Mouse (Mus musculus) 3134 (cell line): ENCODE measurements around the gene Gipc1.

Experiments
- DNase-seq: peaks from one replicate; pipeline ENCODE4 v3.0.0-alpha.2; 2011; ENCODE audit warnings: low spot score; ENCODE audit not compliant: insufficient read length; ENCODE audit errors: extremely low read depth

Gipc1 gene

DNA sequence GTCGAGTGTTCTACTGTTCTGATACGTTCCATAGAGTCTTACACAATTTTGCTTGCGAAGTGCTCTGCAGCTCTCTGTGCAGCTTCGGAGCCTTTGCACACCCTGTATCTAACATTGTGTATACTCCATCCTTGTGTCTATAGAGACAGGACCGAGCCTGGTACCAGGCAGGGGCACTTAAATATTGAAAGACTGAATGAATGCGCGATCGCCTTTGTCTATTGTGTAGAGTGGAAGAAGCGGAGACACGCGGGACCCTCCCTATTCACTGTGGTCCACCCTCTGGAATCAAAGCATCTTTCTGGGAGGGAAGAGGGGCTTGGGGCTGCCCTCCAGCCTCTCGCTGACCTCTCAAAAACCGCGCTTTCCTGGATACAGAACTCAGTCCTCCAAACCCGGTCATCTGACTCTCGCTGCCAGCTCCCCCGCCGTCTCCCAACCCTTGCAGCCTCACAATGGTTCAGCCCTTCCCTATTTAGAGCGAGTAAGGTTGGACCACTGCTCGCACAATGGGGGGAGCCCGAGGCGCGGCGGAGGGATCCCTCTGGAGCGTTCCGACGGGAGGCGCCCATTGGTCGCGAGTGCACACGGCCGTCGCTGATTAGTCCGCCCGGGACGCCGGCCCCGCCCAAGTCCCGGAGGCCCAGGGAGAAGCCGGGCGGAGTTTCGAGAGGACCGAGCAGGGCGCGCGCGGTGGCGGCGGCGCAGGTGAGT lies at the start of gene Gipc1:
TSS of gene Gipc1 (plus strand) at position 648 of the 714 bp plus-strand sequence.
- DNase-seq = peak; percentile 98

DNA sequence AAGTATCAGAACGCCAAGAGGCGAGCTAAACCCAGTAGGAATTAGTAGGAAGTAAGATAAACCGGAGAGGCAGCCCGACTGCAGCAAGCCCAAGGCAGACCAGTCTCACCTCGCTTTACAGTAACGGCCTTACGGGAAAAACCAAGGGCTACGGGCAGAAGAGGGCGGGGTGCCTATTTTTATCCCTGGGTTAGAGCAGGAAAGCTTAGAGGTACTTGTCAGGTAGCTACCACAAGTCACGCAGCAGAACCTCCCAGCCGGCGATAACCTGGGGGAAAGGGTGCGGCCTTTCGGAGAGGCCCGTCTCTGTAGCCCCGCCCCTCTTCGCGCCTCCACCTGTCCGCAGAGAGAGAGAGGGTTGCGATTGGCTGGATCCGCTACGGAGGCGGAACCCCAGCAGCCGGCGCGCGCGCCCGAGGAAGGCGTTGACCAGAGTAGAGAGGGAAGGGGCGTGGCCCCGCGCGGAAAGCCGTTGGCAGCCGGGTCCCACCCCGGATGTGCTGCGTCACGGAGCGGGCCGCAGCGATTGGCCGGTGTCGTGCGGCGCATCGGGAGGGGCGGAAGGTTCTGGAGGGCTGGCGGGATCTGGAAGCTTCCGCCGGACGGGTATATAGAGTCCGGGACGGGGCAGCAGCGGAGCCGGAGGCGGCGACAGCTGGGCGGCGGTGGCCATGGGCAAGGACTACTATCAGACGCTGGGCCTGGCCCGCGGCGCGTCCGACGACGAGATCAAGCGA lies 44.6 kb upstream of the Gipc1 start, which contains the start of the genes Tecr and Dnajb1:
TSS of gene Tecr (minus strand) at position 311 of the 737 bp plus-strand sequence.
TSS of gene Dnajb1 (plus strand) at position 533 of the 737 bp plus-strand sequence.
- DNase-seq = peak; percentile 99

DNA sequence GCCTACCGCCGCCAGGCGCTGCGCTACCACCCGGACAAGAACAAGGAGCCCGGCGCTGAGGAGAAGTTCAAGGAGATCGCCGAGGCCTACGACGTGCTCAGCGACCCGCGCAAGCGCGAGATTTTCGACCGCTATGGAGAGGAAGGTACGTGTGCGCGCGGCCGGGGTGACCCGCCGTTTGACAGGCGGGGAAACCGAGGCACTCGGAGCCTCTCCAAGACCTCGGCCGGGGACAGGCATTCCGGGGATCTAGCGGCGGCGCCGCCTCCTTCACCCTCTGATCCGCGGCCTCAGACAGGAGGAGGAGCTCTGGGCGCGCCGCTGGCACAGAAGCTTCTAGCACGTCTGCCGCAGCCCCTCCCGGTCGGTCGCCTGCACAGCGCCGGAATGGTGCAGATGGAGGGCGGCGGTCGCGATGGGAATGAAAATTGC lies 44.1 kb upstream of the Gipc1 start:
- no peak for DNase-seq

DNA sequence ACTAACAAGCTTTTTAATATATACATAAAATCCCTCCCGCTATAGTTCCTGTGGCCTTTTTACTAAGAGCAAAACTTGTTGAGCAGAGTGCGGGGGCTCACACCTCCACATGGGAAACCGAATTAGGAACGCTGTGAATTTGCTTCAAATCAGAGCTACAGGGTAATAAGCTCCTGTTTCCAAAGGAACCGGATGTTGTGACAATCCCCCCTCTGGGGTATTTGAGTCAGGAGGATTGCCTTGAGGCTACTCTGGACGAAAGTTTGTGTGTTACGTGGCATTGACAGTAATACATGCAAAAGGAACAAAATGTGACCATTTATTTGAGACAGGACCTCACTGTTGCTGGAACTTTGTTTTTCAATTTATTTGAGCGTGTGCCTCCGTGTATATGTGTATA lies 43.4 kb upstream of the Gipc1 start:
- no peak for DNase-seq

DNA sequence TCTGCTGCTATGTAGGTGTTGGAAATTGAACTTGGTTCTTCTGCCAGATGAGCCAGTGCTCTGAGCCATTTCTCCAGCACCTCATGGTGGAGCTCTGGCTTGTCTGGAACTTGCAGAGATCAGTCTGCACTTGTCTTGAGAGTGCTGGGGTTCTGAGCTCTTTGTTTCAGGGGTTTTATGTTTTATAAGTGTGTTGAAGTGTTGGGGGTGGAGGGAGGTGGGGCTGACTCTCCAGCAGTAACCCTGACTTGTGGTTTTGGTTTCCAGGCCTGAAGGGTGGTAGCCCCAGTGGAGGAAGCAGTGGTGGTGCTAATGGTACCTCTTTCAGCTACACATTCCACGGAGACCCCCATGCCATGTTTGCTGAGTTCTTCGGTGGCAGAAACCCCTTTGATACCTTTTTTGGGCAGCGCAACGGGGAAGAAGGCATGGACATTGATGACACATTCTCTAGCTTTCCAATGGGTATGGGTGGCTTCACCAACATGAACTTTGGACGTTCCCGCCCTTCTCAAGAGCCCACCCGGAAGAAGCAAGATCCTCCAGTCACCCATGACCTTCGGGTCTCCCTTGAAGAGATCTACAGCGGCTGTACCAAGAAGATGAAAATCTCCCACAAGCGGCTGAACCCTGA lies 42.8 kb upstream of the Gipc1 start:
- no peak for DNase-seq

GRCm38 (mm10) chr8:83611921-83612320 lies 40.6 kb upstream of the Gipc1 start:
- no peak for DNase-seq

DNA sequence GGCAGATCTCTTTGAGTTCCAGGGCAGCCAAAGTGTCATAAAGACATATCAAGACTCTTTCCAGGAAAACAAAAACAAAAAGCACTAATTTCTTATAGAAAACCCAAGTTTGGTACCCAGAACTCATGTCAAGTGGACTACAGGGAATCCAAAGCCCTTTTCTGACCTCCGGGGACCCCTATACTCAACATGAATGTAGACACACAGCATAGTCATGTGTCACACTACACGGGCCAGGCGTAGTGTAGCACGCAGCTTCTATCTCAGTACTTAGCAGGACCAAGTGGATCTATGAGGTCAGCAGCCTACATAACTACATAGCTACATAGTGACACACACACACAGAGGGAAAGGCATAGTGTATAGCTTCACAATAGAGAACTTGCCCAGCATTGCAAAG lies 38.8 kb upstream of the Gipc1 start:
- no peak for DNase-seq

DNA sequence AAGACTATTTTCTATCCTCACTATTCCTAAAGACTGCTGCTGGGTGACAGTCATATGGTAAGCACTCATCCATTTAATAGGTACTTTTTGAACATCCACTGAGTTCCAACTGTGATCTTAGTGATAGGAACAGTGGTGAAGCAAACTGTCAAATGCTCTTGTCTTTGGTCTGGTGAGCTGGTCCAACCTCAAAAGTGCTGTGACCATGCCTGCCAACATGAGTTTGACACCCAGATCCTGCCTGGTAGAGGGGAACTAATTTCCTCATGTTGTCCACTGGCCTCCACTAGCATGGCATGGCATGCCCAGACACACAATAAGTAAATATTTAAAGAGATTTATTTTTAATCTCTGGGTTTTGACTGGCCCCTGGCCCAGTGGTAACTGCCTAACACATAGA lies 35.9 kb upstream of the Gipc1 start:
- DNase-seq = no peak

DNA sequence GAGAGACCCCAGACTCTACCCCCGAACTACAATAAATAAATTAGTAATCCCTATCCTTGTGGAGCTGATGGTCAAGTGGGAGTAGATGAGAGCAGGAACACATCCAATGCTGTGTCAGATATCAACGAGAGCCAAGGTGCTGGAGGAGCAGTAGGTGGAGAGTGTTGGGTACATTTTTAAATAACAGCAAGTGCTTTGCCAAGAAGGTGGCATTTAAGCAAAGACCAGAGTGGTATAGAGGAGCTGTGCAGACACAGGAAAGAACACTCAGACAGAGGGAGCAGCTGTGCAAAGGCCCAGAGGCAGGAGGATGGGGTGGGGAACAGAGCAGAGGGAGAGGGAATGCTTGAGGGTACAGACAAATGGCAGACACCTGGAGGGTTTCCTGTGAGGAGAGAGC lies 35.4 kb upstream of the Gipc1 start:
- DNase-seq = no peak

GRCm38 (mm10) chr8:83618566-83618965 lies 33.9 kb upstream of the Gipc1 start:
- no peak for DNase-seq

DNA sequence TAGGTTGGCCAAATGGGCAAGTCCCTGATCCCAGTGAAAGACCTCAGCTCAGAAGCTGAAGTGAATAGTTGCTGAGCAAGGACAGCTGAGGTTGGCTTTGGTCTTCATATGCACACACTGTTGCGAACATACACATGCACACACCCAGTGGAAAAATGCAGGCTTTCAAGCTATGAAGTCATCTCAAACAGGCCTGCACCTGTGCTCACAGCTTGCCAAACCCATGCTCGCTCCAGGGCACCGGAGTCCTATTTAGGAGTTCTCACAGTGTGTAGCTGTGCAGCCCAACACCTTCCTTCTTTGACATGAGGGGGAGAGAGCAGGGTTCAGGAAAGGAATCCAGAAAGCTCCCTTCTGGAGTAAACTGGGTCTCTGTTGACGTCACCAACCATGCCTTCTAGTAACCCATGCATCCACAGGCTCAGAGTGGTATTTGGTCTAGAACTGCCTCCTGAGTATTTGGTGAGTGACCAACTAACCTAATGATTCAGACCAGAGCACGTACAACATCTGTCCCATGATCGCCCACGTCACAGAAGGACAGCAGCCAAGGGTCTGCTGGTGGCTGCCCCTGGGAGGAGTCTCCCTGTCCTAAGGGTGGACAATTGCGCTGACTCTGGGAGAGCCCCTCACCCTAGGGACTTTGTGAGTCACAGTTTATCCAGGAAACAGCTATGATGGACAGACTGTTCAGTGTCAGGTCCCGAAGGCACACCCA lies 32.8 kb upstream of the Gipc1 start:
- peak; percentile 55 for DNase-seq

DNA sequence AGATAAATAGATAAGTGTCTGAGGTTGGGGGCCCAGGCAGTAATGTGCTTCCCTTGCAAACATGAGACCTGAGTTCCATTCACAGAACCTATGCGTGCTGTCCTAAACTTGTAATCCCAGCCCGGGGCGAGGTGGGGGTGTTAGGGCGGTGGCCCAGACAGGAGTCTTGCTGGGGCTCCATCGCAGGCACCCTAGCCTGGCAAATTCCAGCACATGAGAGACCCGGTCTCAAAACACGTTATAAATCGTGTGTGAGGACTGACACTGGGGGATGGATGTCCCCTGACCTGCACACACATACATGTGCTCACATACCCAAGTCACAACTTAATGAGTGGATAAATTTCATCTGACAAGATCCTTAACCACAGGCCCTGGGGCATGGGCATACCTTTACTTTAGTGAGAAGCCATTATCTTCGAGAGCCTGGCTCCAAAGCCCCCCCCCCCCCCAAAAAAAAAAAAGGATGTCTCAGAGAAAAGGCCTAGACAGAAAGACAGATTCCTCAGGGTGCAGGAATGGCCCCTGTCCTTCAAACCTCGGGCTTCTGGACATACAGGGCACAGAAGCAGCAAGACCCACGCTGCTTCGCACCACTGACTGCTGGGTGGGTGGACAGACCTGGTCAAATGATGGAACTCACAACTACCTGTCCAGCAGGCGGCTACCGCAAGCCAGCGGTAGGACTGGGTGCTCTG lies 30.6 kb upstream of the Gipc1 start:
- DNase-seq = no peak

GRCm38 (mm10) chr8:83622389-83622989 lies 30.0 kb upstream of the Gipc1 start:
- DNase-seq = peak; percentile 85

DNA sequence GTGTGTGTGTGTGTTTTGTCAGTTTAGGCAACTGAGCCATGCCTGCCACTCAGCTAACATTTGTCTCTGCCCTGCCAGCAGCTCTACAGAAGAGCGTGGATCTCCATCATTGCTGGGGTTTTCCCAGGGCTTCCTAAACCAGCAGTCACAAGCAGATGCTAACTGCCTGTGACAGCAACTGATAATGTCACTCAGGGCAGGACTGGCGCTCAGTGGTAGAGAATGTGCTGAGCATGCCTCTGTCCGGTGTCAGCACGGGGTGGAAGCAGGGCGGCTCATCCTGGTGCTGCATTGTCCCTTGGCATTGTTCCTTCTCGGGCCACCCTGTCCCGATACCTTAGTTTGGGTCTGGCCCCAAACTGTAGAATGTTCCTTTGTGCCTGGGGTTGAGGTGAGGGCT lies 28.9 kb upstream of the Gipc1 start:
- no peak for DNase-seq

DNA sequence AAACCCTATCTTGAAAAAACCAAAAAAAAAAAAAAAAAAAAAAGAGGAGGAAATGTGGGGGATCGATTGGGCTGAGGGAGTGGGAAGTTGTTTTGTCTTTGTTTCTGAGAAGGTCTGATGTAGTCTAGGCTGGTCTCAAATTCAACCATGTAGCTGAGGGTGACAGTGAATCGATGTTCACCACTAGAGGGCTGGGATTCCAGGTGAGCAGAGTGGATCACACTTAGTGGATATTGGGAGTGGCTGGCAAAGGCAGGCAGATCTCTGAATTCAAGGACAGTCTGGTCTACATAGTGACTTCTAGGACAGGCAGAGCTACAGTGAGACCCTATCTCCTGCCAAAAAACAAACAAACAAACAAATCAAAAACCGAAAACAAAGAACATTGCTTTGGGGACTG lies 27.7 kb upstream of the Gipc1 start:
- no peak for DNase-seq

GRCm38 (mm10) chr8:83625676-83626299 lies 26.7 kb upstream of the Gipc1 start:
- DNase-seq = no peak

DNA sequence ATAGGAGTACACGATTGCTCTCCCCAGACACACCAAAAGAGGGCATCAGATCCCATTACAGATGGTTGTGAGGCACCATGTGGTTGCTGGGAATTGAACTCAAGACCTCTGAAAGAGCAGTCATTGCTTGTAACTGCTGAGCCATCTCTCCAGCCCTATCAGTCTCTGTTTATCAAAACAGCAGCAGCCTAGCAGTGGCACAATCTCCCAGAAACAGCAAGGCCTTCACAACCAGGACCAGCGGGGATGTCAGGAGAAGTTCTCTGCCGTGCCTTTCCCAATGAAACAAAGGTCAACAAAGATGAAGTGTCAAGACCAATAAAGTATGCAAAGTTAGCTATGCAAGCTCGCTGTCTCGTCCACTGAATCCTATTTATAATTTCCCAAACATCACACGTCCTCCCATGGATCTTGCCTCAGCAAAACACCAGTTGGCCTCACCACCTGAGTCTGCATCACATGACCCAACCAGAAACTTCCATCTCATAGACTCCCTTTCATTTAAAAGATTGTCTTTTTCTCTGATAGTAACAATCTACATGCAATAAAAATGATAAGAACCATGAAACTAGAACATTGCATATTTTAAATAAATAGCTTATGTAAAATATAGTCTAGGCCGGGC lies 20.3 kb upstream of the Gipc1 start:
- DNase-seq = no peak

- no peak for DNase-seq
These were observed 13.6 kb upstream of the Gipc1 start for GRCm38 (mm10) chr8:83638856-83639255.

DNA sequence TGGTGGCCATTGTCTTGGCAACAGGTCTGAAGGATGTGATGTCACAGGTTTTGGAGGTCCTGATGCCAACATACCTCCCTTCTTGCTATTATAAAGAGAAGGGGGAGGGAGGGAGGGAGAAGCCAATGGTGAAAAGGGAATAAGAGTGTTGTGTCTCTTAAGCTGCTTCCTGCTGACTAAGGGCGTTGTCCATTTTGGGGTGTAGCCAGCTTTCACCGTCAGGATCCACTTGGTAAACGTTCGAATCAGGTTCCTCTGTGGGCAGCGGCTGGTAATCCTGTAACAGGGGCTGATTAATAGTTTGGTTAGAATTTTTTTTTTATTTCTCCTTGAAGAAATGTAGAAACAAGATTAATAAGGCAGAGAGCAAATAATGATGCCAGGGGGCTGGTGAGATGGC lies 12.8 kb upstream of the Gipc1 start:
- no peak for DNase-seq
